Mouse (Mus musculus) myocyte (in vitro differentiated cells): ENCODE results near the gene Pcdh7.

ENCODE experiments used
- CEBPB ChIP-seq: IDR thresholded peaks from 2 replicates; pipeline ENCODE4 v1.6.1; 2011; ENCODE audit warnings: mild to moderate bottlenecking, moderate library complexity; ENCODE audit not compliant: poor library complexity, insufficient read depth, severe bottlenecking
- MAX ChIP-seq: IDR thresholded peaks from one replicate; pipeline ENCODE4 v1.6.1; 2011; ENCODE audit warnings: low read depth, mild to moderate bottlenecking, control low read depth
- MYOD1 ChIP-seq, 3 experiments: IDR thresholded peaks; one replicate each; pipeline ENCODE4 v1.6.1; 2011; ENCODE audit warnings: control low read depth in 2 of 3, low read depth in 2 of 3, mild to moderate bottlenecking in 2 of 3, moderate library complexity in 1 of 3; ENCODE audit not compliant: insufficient read length in 2 of 3, control insufficient read depth in 1 of 3
- MYOG ChIP-seq, 3 experiments: IDR thresholded peaks; one replicate each; pipeline ENCODE4 v1.6.1; 2011; ENCODE audit warnings: control low read depth in 2 of 3, low read depth in 2 of 3, mild to moderate bottlenecking in 2 of 3; ENCODE audit not compliant: insufficient read length in 2 of 3, control insufficient read depth in 1 of 3, insufficient read depth in 1 of 3
- POLR2A ChIP-seq: IDR thresholded peaks from one replicate; pipeline ENCODE4 v1.6.1; 2011; ENCODE audit warnings: low read depth, mild to moderate bottlenecking, control low read depth, moderate library complexity; ENCODE audit not compliant: insufficient read length
- POLR2AphosphoS2 ChIP-seq: IDR thresholded peaks from one replicate; pipeline ENCODE4 v1.6.1; 2011; ENCODE audit warnings: low read depth, control low read depth; ENCODE audit not compliant: insufficient read length
- REST ChIP-seq: IDR thresholded peaks from one replicate; pipeline ENCODE4 v1.6.1; 2011; ENCODE audit warnings: mild to moderate bottlenecking, control low read depth, moderate library complexity; ENCODE audit not compliant: insufficient read depth, insufficient read length
- SRF ChIP-seq: IDR thresholded peaks from one replicate; pipeline ENCODE4 v1.6.1; 2011; ENCODE audit warnings: low read depth; ENCODE audit not compliant: control insufficient read depth, insufficient read length
- TCF12 ChIP-seq: IDR thresholded peaks from one replicate; pipeline ENCODE4 v1.6.1; 2011; ENCODE audit warnings: mild to moderate bottlenecking, control low read depth; ENCODE audit not compliant: poor library complexity, insufficient read depth, severe bottlenecking
- TCF3 ChIP-seq: IDR thresholded peaks from one replicate; pipeline ENCODE4 v1.6.1; 2011; ENCODE audit warnings: low read depth, control low read depth; ENCODE audit not compliant: insufficient read length
- USF1 ChIP-seq: IDR thresholded peaks from one replicate; pipeline ENCODE4 v1.6.1; 2011; ENCODE audit warnings: low read depth, mild to moderate bottlenecking, control low read depth, moderate library complexity

- TF ChIP-seq POLR2A (no peak), MAX (no peak), USF1 (no peak), MYOD1 (IDR thresholded peaks at IDR 0.05; ENCODE audit: control insufficient read depth in 1 of 3, insufficient read length in 2 of 3, low read depth in 2 of 3) (no peak), MYOG (IDR thresholded peaks at IDR 0.05; ENCODE audit: control insufficient read depth in 1 of 3, insufficient read depth in 1 of 3, insufficient read length in 2 of 3, low read depth in 2 of 3) (no peak), POLR2AphosphoS2 (no peak), CEBPB (no peak), TCF12 (no peak), TCF3 (no peak), REST (no peak), SRF (no peak)
Measured at GRCm38 (mm10) chr5:58025123-58025522, 307.4 kb downstream of the Pcdh7 start.
